Mouse (Mus musculus) heart, postnatal 0 days (tissue): ENCODE data around the gene Cdh13. TPM values are rescaled to one million over a fixed set of nuclear protein-coding genes. Genes with fewer than 3 reads are reported as not detected.
A peak's percentile ranks its signal among the peaks of the same experiment; 100 is the strongest.

Source experiments
- ATAC-seq: fragments of 200-750 bp; cut with Nextera tagmentation; 2 replicates; pipeline ENCODE4 v1.8.0; 2017; ENCODE audit warnings: low read depth, moderate number of reproducible peaks, moderate library complexity; ENCODE audit not compliant: insufficient read depth
- DNase-seq: peaks from one replicate; pipeline ENCODE4 v3.0.0-alpha.2; 2016; ENCODE audit warnings: low spot score
- H3K27ac ChIP-seq: fragments of 300-500 bp; sonication (generic); 2 replicates; pipeline ENCODE4 v1.5.1; 2014; ENCODE audit warnings: low read depth, mild to moderate bottlenecking
- H3K27me3 ChIP-seq: fragments of 300-500 bp; sonication (generic); 2 replicates; pipeline ENCODE4 v1.6.1; 2014; ENCODE audit warnings: low read length, mixed read lengths; ENCODE audit not compliant: control insufficient read depth, insufficient read depth
- H3K36me3 ChIP-seq: fragments of 300-500 bp; sonication (generic); replicated peaks from 2 replicates; pipeline ENCODE4 v1.6.1; 2014; ENCODE audit warnings: low read length, mixed read lengths; ENCODE audit not compliant: control insufficient read depth, insufficient read depth
- H3K4me1 ChIP-seq: fragments of 300-500 bp; sonication (generic); 2 replicates; pipeline ENCODE4 v1.6.1; 2014; ENCODE audit warnings: antibody characterized with exemption; ENCODE audit not compliant: control insufficient read depth, insufficient read depth
- H3K4me2 ChIP-seq: fragments of 300-500 bp; sonication (generic); 2 replicates; pipeline ENCODE4 v1.6.1; 2014; ENCODE audit warnings: low read depth, mild to moderate bottlenecking, low read length, moderate library complexity
- H3K4me3 ChIP-seq: fragments of 300-500 bp; sonication (generic); 2 replicates; pipeline ENCODE4 v1.5.1; 2014; ENCODE audit warnings: low read depth, low read length
- H3K9ac ChIP-seq: fragments of 300-500 bp; sonication (generic); replicated peaks from 2 replicates; pipeline ENCODE4 v1.6.1; 2014; ENCODE audit warnings: low read depth, low read length, mixed read lengths
- H3K9me3 ChIP-seq: fragments of 300-500 bp; sonication (generic); replicated peaks from 2 replicates; pipeline ENCODE4 v1.6.1; 2016; ENCODE audit warnings: low read length; ENCODE audit not compliant: control insufficient read depth
- CTCF ChIP-seq: IDR thresholded peaks from 2 replicates; pipeline ENCODE4 v1.5.1; 2016; ENCODE audit warnings: antibody characterized with exemption, control low read depth, low read depth
- EP300 ChIP-seq: IDR thresholded peaks from 2 replicates; pipeline ENCODE4 v1.6.1; 2016; ENCODE audit warnings: antibody characterized with exemption, low read depth
- WGBS: fragments of 180-500 bp; shearing (Covaris S2); extraction: QIAGEN DNeasy Blood & Tissue Kit; methylation state at CpG from one replicate; pipeline ENCODE4 v1.1.7; 2014; 5-methylcytosine and 5-hydroxymethylcytosine counted together
- polyA plus RNA-seq: library from polyadenylated mRNA; unstranded; fragments of >200 nt; fragmentation: Nextera tagmentation; extraction: Ambion mirVana; gene quantifications from 2 replicates; pipeline ENCODE4 v1.2.1, GENCODE M21; 2015
- total RNA-seq: library from RNA; depleted of rRNA; stranded (reverse); fragments of >200 nt; gene quantifications from 2 replicates; pipeline ENCODE4 v1.2.3, GENCODE M21; 2014; ENCODE audit warnings: low replicate concordance

The Cdh13 gene
- total and polyA plus RNA-seq, 2 experiments from 2014 or later, result 109 to 136 TPM

- peaks cover 24% of the 10 kb centered on the region for H3K4me1 ChIP-seq
- no peak overlapping the region for H3K4me3 ChIP-seq
- 40% methylated on average over 6 of the region's 6 CpGs for WGBS
- H3K36me3 ChIP-seq, result no peaks in the 10 kb centered on the region
- ATAC-seq (no peak), DNase-seq (no peak)
- no peaks in the 10 kb centered on the region for H3K9me3 ChIP-seq
- no peak overlapping the region for H3K9ac ChIP-seq
- no peak overlapping the region for H3K4me2 ChIP-seq
- no peaks in the 10 kb centered on the region for H3K27me3 ChIP-seq
- TF ChIP-seq EP300, result no peak
- no peak for TF ChIP-seq CTCF
- no peak overlapping the region for H3K27ac ChIP-seq
Observed at GRCm38 (mm10) chr8:118513259-118513658, 229.7 kb downstream of the Cdh13 start.

DNA sequence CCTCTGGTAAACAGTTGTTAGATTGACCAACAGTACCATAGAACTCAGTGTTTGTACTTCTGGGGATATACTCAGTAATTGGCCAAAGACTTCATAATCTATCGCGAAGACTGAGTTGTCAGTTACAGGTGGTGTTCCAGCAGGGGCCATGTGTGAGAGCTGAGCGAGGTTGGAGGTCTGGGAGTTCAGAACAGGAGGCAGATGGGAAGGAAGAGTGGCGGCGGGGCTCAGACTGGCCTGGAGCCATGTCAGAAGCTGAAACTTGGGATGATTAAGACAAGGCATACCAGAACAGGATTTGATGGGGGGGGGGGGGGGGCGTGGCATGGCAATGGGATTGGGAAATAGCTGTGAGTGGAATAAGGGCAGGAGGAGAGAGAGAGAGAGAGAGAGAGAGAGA is 232.1 kb downstream of the Cdh13 start:
- Histone ChIP-seq H3K4me3 (no peak overlapping the region), H3K9ac (no peak overlapping the region), H3K4me2 (no peak overlapping the region), H3K27me3 (no peaks in the 10 kb centered on the region), H3K4me1 (peaks cover 31% of the 10 kb centered on the region), H3K36me3 (no peaks in the 10 kb centered on the region), H3K27ac (no peak overlapping the region), H3K9me3 (no peaks in the 10 kb centered on the region)
- ATAC-seq (no peak), DNase-seq (no peak)
- WGBS, result 91% methylated on average over 5 of the region's 6 CpGs
- TF ChIP-seq CTCF (no peak), EP300 (no peak)

DNA sequence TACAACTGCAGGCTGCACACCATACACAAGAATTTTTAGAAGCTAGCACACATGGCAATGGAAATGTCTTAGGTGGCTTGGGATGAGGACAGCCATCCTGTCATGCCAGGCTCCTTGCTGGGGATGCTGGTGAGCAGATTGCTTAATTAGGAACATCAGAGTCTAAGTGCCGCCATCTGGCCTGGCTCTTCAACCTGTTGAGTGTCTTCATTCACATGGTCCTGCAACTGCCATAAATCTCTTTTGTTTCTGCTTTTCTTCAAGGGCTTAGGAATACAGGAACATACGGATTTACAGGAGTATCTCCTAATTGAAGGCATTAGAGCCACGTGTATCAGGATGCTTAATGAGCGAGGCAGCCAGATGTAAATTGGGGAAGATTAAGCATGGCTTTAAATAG is 233.5 kb downstream of the Cdh13 start:
- Histone ChIP-seq H3K9me3 (no peaks in the 10 kb centered on the region), H3K27me3 (no peaks in the 10 kb centered on the region), H3K4me3 (no peak overlapping the region), H3K4me2 (no peak overlapping the region), H3K27ac (no peak overlapping the region), H3K36me3 (no peaks in the 10 kb centered on the region), H3K4me1 (peaks cover 31% of the 10 kb centered on the region), H3K9ac (no peak overlapping the region)
- 74% methylated on average over 4 of the region's 4 CpGs for WGBS
- DNase-seq (no peak), ATAC-seq (no peak)
- TF ChIP-seq CTCF, result no peak
- no peak for TF ChIP-seq EP300

DNA sequence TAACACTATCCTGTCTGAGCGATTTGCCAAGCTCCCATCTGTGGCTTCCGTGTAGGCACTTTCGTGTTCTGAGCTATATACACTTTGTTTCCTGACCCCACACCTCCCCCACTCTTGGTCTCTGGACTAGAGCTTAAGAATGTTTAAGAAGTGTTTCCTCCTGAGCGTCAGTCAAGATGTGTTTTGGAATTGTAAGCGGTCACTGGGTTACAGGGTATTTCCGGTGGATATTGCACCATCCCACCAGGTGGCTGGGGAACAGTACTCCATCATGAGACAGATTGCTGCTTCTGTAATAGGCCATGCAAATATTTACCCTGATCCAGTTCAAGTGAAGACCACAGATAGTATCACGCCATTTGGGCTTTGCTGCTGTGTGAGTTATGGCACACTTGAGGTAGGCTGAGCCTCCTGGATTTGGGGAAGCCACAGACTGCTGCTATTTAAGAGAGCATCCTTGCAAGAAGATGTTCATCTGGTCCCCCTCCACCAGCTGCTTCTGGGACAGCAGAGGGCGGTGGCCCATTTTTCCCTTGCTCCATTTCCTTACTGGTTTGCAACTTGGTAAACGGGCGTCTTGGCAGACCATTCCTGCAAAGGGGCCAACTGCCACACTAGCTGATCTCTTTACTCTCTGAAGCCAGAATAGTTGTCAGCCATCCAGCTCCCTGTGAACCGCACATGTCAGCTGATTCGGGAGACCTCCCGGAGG is 234.7 kb downstream of the Cdh13 start:
- no peak for TF ChIP-seq EP300
- TF ChIP-seq CTCF, result 0 out of 2 replicates have a peak, but pooled peaks have one; percentile 5
- WGBS, result 40% methylated on average over 13 of the region's 13 CpGs
- no peak overlapping the region for H3K9ac ChIP-seq
- no peak overlapping the region for H3K4me3 ChIP-seq
- H3K9me3 ChIP-seq, result no peaks in the 10 kb centered on the region
- DNase-seq (peak; percentile 40), ATAC-seq (peak; percentile 68)
- peaks cover 28% of the 10 kb centered on the region for H3K4me1 ChIP-seq
- H3K36me3 ChIP-seq, result no peaks in the 10 kb centered on the region
- no peaks in the 10 kb centered on the region for H3K27me3 ChIP-seq
- H3K27ac ChIP-seq, result peak overlapping the region; percentile 44
- peak overlapping the region; percentile 7; the same call in 1 of the 2 replicates for H3K4me2 ChIP-seq

DNA sequence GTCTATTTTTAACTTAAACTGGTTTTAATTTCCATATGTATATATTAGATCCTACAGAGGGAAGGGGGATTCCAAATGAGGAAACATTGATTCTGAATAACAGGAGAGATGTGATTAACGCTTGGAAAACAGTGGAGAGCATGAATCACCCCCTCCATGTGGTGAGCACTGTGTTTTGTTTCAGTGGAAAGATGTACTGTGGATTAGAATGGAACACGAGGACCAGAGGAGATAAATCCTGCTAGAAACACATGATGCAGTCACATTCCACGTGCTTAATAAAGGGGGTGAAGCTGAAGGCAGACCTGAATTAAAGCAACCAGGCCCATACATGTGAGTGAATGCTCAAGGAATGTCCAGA is 235.2 kb downstream of the Cdh13 start:
- H3K36me3 ChIP-seq, result no peaks in the 10 kb centered on the region
- WGBS, result 9% methylated on average over 3 of the region's 3 CpGs
- H3K4me2 ChIP-seq, result peak overlapping the region; percentile 7; the same call in 1 of the 2 replicates
- H3K4me1 ChIP-seq, result peaks cover 26% of the 10 kb centered on the region
- no peak for TF ChIP-seq CTCF
- TF ChIP-seq EP300, result no peak
- H3K27me3 ChIP-seq, result no peaks in the 10 kb centered on the region
- ATAC-seq, result peak; percentile 67
- H3K27ac ChIP-seq, result peak overlapping the region; percentile 44
- peak; percentile 46 for DNase-seq
- H3K9ac ChIP-seq, result no peak overlapping the region
- no peaks in the 10 kb centered on the region for H3K9me3 ChIP-seq
- H3K4me3 ChIP-seq, result no peak overlapping the region

DNA sequence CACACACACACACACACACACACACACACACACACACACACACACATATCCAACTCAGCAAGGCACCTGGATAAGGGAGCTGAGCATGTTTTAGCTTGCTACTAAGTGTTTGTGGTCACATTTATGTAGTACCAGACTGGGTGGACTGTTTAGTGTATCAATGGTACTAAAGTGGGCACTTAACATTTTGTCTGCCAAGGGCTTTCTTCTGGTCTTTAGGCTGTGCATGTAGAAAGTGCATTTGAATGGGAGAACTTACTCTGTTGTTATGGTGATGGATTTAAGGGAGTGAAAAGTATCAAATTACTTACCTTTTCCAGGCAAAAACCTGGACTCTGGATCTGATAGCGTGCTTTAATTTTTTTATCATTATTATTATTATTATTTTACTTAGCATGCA is 240.4 kb downstream of the Cdh13 start:
- H3K4me2 ChIP-seq, result no peak overlapping the region
- H3K9me3 ChIP-seq, result no peaks in the 10 kb centered on the region
- H3K9ac ChIP-seq, result no peak overlapping the region
- no peaks in the 10 kb centered on the region for H3K27me3 ChIP-seq
- no peak overlapping the region for H3K4me3 ChIP-seq
- H3K4me1 ChIP-seq, result peaks cover 5% of the 10 kb centered on the region; the same call in 1 of the 2 replicates
- ATAC-seq (no peak), DNase-seq (no peak)
- TF ChIP-seq CTCF (no peak), EP300 (no peak)
- WGBS, result 96% methylated on average over 1 of the region's 1 CpGs
- H3K27ac ChIP-seq, result no peak overlapping the region
- H3K36me3 ChIP-seq, result no peaks in the 10 kb centered on the region
